In the genomic region with DNA sequence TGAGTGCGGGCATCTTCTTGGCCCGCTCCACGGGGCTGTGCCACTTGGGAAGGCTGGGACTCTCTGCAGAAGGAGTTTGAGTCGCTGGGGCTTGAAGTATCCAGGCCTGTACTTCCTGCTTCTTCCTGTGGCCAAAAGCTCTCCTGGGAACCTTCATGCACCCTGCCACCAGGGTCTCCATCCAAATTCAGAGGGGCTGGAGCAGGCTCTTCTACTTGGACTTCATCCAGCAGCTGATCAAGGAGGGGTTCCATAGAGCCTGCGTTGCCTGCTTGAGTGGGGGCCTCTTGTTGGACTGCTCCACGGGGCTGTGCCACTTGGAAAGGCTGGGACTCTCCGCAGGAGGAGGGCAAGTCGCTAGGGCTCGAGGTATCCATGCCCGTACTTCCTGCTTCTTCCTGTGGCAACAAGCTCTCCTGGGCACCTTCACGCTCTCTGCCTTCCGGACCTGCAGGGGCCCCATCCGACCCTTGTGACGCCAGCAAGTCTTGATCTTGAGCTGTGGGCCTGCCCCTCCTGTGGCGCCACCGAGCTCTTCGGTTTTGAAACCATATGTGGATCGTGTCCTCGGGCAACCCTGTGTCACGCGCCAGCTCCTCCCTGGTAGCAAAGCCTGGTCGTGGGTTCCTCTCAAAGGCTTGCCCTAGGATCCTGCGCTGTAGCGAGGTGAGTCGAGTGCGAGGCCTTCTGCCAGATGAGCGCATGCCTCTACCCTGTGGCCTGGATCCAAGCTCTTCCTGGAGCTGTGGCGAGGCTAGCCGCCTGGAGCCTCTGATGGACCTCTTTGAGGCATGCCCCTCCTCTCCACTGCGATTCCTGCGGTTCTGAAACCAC, we compare ENCODE assay signal across 12 mouse cellular contexts. TPM values are rescaled to one million over a fixed set of nuclear protein-coding genes. Genes with fewer than 3 reads are reported as not detected.
DNase-seq lines count a peak whose midpoint lies in the region; ATAC-seq lines count a peak whose summit lies in the region.
"Not testable (repeated sequence)": the region's sequence is repeated elsewhere in the genome, so short reads cannot be mapped to it uniquely, and the experiment has no call there.
"Had no signal": no experiment of that assay in that cellular context is flagged by ENCODE, and none has a peak within 500 bp of the region (broad histone marks: within the 10 kb centered on the region; RNA-seq: fewer than 3 reads in every experiment).

No protein-coding gene starts in this region.

- not testable (repeated sequence) for H3K4me1 ChIP-seq in liver, embryonic 11.5 days (replicated peaks; ENCODE audit: control insufficient read depth, insufficient read depth, low read length)

- not testable (repeated sequence) for H3K4me2 ChIP-seq in liver, embryonic 11.5 days

- 80% methylated on average over 31 of the region's 31 CpGs for WGBS in liver, embryonic 11.5 days

- H3K9ac ChIP-seq in liver, embryonic 11.5 days (ENCODE audit: low read depth, low read length): not testable (repeated sequence)

- H3K27me3 ChIP-seq in liver, embryonic 11.5 days (replicated peaks; ENCODE audit: control insufficient read depth, insufficient read depth, low read length): not testable (repeated sequence)

- not testable (repeated sequence) for H3K4me3 ChIP-seq in liver, embryonic 11.5 days (ENCODE audit: low read depth, low read length)

- H3K36me3 ChIP-seq in liver, embryonic 11.5 days (ENCODE audit: control insufficient read depth, insufficient read depth, low read length): not testable (repeated sequence)

- H3K9me3 ChIP-seq in liver, embryonic 11.5 days (ENCODE audit: control insufficient read depth, low read length): not testable (repeated sequence)

- ATAC-seq in liver, embryonic 11.5 days (replicated peaks; ENCODE audit: low FRiP score): not testable (repeated sequence)

- peak; percentile 12 for DNase-seq in 3T3-L1 (ENCODE audit: low read depth, low spot score)
- peak; percentile 63 for DNase-seq in adrenal gland, adult 2 months
- DNase-seq in cerebellum, postnatal 4 days (ENCODE audit: low spot score in 2 of 2): peak; percentile 75 to 97
- DNase-seq in heart, adult 18-20 months: peak; percentile 60 to 61
- peak; percentile 68 to 91 for DNase-seq in kidney, postnatal 25 days
- peak; percentile 70 for DNase-seq in liver, embryonic 11.5 days (ENCODE audit: low spot score)
- DNase-seq in ovary, postnatal 14 days (ENCODE audit: low spot score): peak; percentile 64
- peak; percentile 93 for DNase-seq in testis, postnatal 10 days (ENCODE audit: low spot score)

- H3K27ac ChIP-seq in liver, embryonic 11.5 days (ENCODE audit: low read depth, low read length): not testable (repeated sequence)

RNA-seq across cellular contexts. Expression of gene AW822073, which starts 0.5 kb away (rescaled TPM):
- total RNA-seq in adrenal gland, adult 2 months (2021): not detected
- polyA plus RNA-seq in adrenal gland, adult 2 months (2012; rRNA removed): not detected in 2 replicates
- not detected for total RNA-seq in heart, adult 18-20 months (2021)
- polyA plus RNA-seq in liver, embryonic 11.5 days (2014; fragmentation: Nextera tagmentation; extraction: Ambion mirVana): not detected in 2 replicates
- polyA plus RNA-seq: C2C12; heart, embryonic 15.5 days; kidney, postnatal 0 days; lung, embryonic 16.5 days had no signal

RNA-seq across cellular contexts. Expression of gene Duxf3, which starts 8.3 kb away (rescaled TPM):
- total RNA-seq in adrenal gland, adult 2 months (2021): not detected
- not detected in 2 replicates for polyA plus RNA-seq in adrenal gland, adult 2 months (2012; rRNA removed)
- total RNA-seq in heart, adult 18-20 months (2021): not detected
- not detected in 2 replicates for polyA plus RNA-seq in liver, embryonic 11.5 days (2014; fragmentation: Nextera tagmentation; extraction: Ambion mirVana)
- polyA plus RNA-seq: C2C12; heart, embryonic 15.5 days; kidney, postnatal 0 days; lung, embryonic 16.5 days had no signal

RNA-seq across cellular contexts. Expression of gene Gm4981, which starts 12.3 kb away (rescaled TPM):
- total RNA-seq in adrenal gland, adult 2 months (2021): not detected
- polyA plus RNA-seq in adrenal gland, adult 2 months (2012; rRNA removed): not detected in 2 replicates
- total RNA-seq in heart, adult 18-20 months (2021): not detected
- polyA plus RNA-seq in liver, embryonic 11.5 days (2014; fragmentation: Nextera tagmentation; extraction: Ambion mirVana): not detected in 2 replicates
- polyA plus RNA-seq: C2C12; heart, embryonic 15.5 days; kidney, postnatal 0 days; lung, embryonic 16.5 days had no signal

RNA-seq across cellular contexts. Expression of gene Gcc2, which starts 31.1 kb away (rescaled TPM):
- total RNA-seq in adrenal gland, adult 2 months (2021): 10 to 100 TPM; 32.8 to 46.7 TPM
- 1.2 and 2.2 TPM in 2 replicates for polyA plus RNA-seq in adrenal gland, adult 2 months (2012; rRNA removed)
- 10 to 100 TPM; 30.4 to 31.0 TPM for total RNA-seq in heart, adult 18-20 months (2021)
- polyA plus RNA-seq in liver, embryonic 11.5 days (2014; fragmentation: Nextera tagmentation; extraction: Ambion mirVana): 37.1 and 37.6 TPM in 2 replicates

Comparison
In these comparisons a context has a peak if more than half of its experiments do, and no peak if none do; other contexts are left out.
1. DNase-seq: peak in every context shown above with its lines; median percentile 93 in testis, postnatal 10 days; 86 in cerebellum, postnatal 4 days; 80 in kidney, postnatal 25 days; 70 in liver, embryonic 11.5 days; 64 in ovary, postnatal 14 days; 63 in adrenal gland, adult 2 months; 60 in heart, adult 18-20 months; 12 in 3T3-L1.